Mouse (Mus musculus) MN1 (cell line): ENCODE results near the gene Rad1.
"Not testable (repeated sequence)": the region's sequence is repeated elsewhere in the genome, so short reads cannot be mapped to it uniquely, and the experiment has no call there.

Experiments
- DNase-seq: peaks from one replicate; pipeline ENCODE4 v3.0.0-alpha.2; 2016; ENCODE audit warnings: low spot score

Rad1 gene

GRCm38 (mm10) chr15:10485484-10486364 lies at the start of gene Rad1, which contains the start of gene Brix1:
Gene Rad1, plus strand, starts transcription at chr15:10486018.
Gene Brix1, minus strand, starts transcription at chr15:10485947.
- DNase-seq = peak; percentile 99

GRCm38 (mm10) chr15:10436893-10437292 lies 48.9 kb upstream of the Rad1 start:
- peak; percentile 38 for DNase-seq

GRCm38 (mm10) chr15:10439963-10440362 lies 45.9 kb upstream of the Rad1 start:
- no peak for DNase-seq

- no peak for DNase-seq
These were observed 44.3 kb upstream of the Rad1 start for GRCm38 (mm10) chr15:10441493-10441892.

GRCm38 (mm10) chr15:10442275-10442674 lies 43.5 kb upstream of the Rad1 start:
- no peak for DNase-seq

- no peak for DNase-seq
These were observed 38.7 kb upstream of the Rad1 start for GRCm38 (mm10) chr15:10447102-10447501.

- DNase-seq = no peak
These were observed 24.8 kb upstream of the Rad1 start for GRCm38 (mm10) chr15:10460986-10461385.

- no peak for DNase-seq
These were observed 22.3 kb upstream of the Rad1 start for GRCm38 (mm10) chr15:10463555-10463954.

GRCm38 (mm10) chr15:10464678-10465077 lies 21.1 kb upstream of the Rad1 start:
- DNase-seq = no peak

GRCm38 (mm10) chr15:10468761-10469160 lies 17.1 kb upstream of the Rad1 start:
- DNase-seq = no peak

- DNase-seq = peak; percentile 60
These were observed 16.1 kb upstream of the Rad1 start for GRCm38 (mm10) chr15:10469641-10470150.

- DNase-seq = peak; percentile 89
These were observed 15.5 kb upstream of the Rad1 start, which contains the start of gene Dnajc21 for GRCm38 (mm10) chr15:10470151-10470831. Gene Dnajc21, minus strand, starts transcription at chr15:10470516.

GRCm38 (mm10) chr15:10470941-10471340 lies 14.9 kb upstream of the Rad1 start:
- no peak for DNase-seq

- no peak for DNase-seq
These were observed 584 bp downstream of the Rad1 start for GRCm38 (mm10) chr15:10486365-10486839.

GRCm38 (mm10) chr15:10487246-10487645 lies 1.4 kb downstream of the Rad1 start:
- DNase-seq = peak; percentile 46

GRCm38 (mm10) chr15:10490101-10490500 lies 4.3 kb downstream of the Rad1 start:
- DNase-seq = no peak

- DNase-seq = no peak
These were observed 10.1 kb downstream of the Rad1 start for GRCm38 (mm10) chr15:10495944-10496343.

- not testable (repeated sequence) for DNase-seq
These were observed 10.9 kb downstream of the Rad1 start for GRCm38 (mm10) chr15:10496696-10497095.

- DNase-seq = no peak
These were observed 13.8 kb downstream of the Rad1 start for GRCm38 (mm10) chr15:10499593-10499992.

- DNase-seq = no peak
These were observed 14.2 kb downstream of the Rad1 start for GRCm38 (mm10) chr15:10500035-10500434.

GRCm38 (mm10) chr15:10500838-10501719 lies 15.3 kb downstream of the Rad1 start:
- peak; percentile 55 for DNase-seq

GRCm38 (mm10) chr15:10506099-10506498 lies 20.3 kb downstream of the Rad1 start:
- DNase-seq = no peak
